ENCODE assay signal across 9 mouse cellular contexts in the genomic region with DNA sequence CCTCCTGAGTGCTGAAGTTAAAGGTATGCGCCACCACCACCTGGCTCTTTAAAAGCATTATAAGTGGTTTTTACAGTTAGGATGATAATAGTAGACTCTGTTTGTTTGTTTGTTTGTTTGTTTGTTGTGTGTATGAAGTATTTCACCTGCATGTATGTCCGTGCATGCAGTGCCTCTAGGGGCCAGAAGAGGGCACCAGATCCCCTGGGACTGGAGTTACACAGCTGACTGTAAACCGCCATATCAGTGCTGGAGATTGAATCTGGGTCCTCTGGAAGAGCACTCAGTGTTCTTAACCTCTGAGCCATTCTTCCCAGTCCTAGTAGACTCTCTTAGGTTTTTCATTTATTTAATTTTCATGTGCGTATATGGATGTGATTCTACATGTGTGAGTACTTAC. TPM values are rescaled to one million over a fixed set of nuclear protein-coding genes. Genes with fewer than 3 reads are reported as not detected.
A peak's percentile ranks its signal among the peaks of the same experiment; 100 is the strongest.
DNase-seq lines count a peak whose midpoint lies in the region; ATAC-seq and TF ChIP-seq lines count a peak whose summit lies in the region.
"Had no signal": no experiment of that assay in that cellular context is flagged by ENCODE, and none has a peak within 500 bp of the region (broad histone marks: within the 10 kb centered on the region; RNA-seq: fewer than 3 reads in every experiment).

No protein-coding gene starts in this region.

- no peaks in the 10 kb centered on the region for H3K36me3 ChIP-seq in kidney, embryonic 16.5 days (ENCODE audit: insufficient read depth, low read length)
- no peaks in the 10 kb centered on the region for H3K36me3 ChIP-seq in G1E (replicated peaks)
- H3K36me3 ChIP-seq: lung, embryonic 15.5 days had no signal

- WGBS in kidney, embryonic 16.5 days: 75% methylated on average over 4 of the region's 4 CpGs

- no peaks in the 10 kb centered on the region for H3K9me3 ChIP-seq in kidney, embryonic 16.5 days (ENCODE audit: low read length)
- no peaks in the 10 kb centered on the region for H3K9me3 ChIP-seq in G1E (replicated peaks)
- H3K9me3 ChIP-seq: lung, embryonic 15.5 days had no signal

- no peak overlapping the region for H3K9ac ChIP-seq in kidney, embryonic 16.5 days (replicated peaks; ENCODE audit: low read length)
- H3K9ac ChIP-seq: lung, embryonic 15.5 days had no signal

- H3K27me3 ChIP-seq in kidney, embryonic 16.5 days (ENCODE audit: insufficient read depth, low read length): peaks cover 3% of the 10 kb centered on the region; the same call in 1 of the 2 replicates
- peaks cover 4% of the 10 kb centered on the region; the same call in 1 of the 2 replicates for H3K27me3 ChIP-seq in G1E (ENCODE audit: insufficient read depth, low read length)
- H3K27me3 ChIP-seq: lung, embryonic 15.5 days had no signal

- no peak overlapping the region for H3K27ac ChIP-seq in kidney, embryonic 16.5 days (ENCODE audit: low read length)
- H3K27ac ChIP-seq: lung, embryonic 15.5 days had no signal

- ATAC-seq in kidney, embryonic 16.5 days (ENCODE audit: low FRiP score, low TSS enrichment): no peak
- ATAC-seq in G1E (ENCODE audit: extremely low read depth, insufficient number of reproducible peaks, low FRiP score, poor library complexity, severe bottlenecking): no peak

- TF ChIP-seq CTCF in G1E (IDR thresholded peaks at IDR 0.05; ENCODE audit: low read depth, low read length): peak; percentile 73

- H3K4me2 ChIP-seq in kidney, embryonic 16.5 days (replicated peaks; ENCODE audit: low read depth, low read length): no peak overlapping the region
- H3K4me2 ChIP-seq: lung, embryonic 15.5 days had no signal

- H3K4me1 ChIP-seq in kidney, embryonic 16.5 days (ENCODE audit: insufficient read depth, low read length): no peaks in the 10 kb centered on the region
- no peaks in the 10 kb centered on the region; the same call in 1 of the 2 replicates for H3K4me1 ChIP-seq in G1E (ENCODE audit: insufficient read depth, low read depth, low read length)
- H3K4me1 ChIP-seq: lung, embryonic 15.5 days had no signal

- peak; percentile 38 for DNase-seq in kidney, adult 18-20 months
- DNase-seq in G1E (ENCODE audit: low spot score): no peak
- peak; percentile 33 for DNase-seq in embryo, embryonic 10.5 days (ENCODE audit: low spot score)
- DNase-seq in spleen, postnatal 10 days (ENCODE audit: low spot score in 2 of 2): peak; percentile 29 to 66
- DNase-seq in heart, adult 8-10 months (ENCODE audit: low spot score): no peak
- no peak for DNase-seq in right cerebral cortex, adult 18-20 months
- no peak for DNase-seq in neural tube, embryonic 10.5 days (ENCODE audit: extremely low spot score, low spot score)

- no peak overlapping the region for H3K4me3 ChIP-seq in kidney, embryonic 16.5 days (ENCODE audit: low read length)
- H3K4me3 ChIP-seq in G1E (ENCODE audit: low read depth, low read length): no peak overlapping the region
- H3K4me3 ChIP-seq: lung, embryonic 15.5 days had no signal

RNA-seq across cellular contexts. Expression of a gene that starts 13.9 kb away (rescaled TPM):
- 7.8 and 8.3 TPM in 2 replicates for polyA plus RNA-seq in kidney, embryonic 16.5 days (2015; fragmentation: Nextera tagmentation; extraction: Ambion mirVana)
- total RNA-seq in G1E (2014; fragmentation: Nextera tagmentation) (1.1 and 1.7 TPM in 2 replicates), G1E (2017) (2.0 and 3.1 TPM in 2 replicates)
- polyA plus RNA-seq in G1E (2012): 0.25 and 0.39 TPM in 2 replicates
- 1 to 10 TPM; 1.6 to 4.1 (median 2.6) TPM for total RNA-seq in heart, adult 8-10 months (2022)

RNA-seq across cellular contexts. Expression of a gene that starts 51.6 kb away (rescaled TPM):
- 1.7 and 2.0 TPM in 2 replicates for polyA plus RNA-seq in kidney, embryonic 16.5 days (2015; fragmentation: Nextera tagmentation; extraction: Ambion mirVana)
- total RNA-seq in G1E (2014; fragmentation: Nextera tagmentation) (0.63 and 1.1 TPM in 2 replicates), G1E (2017) (9.2 and 10.6 TPM in 2 replicates)
- 1.5 and 1.7 TPM in 2 replicates for polyA plus RNA-seq in G1E (2012)
- total RNA-seq in heart, adult 8-10 months (2022): 1 to 10 TPM in 1 of 4 experiments, under 1 TPM in 3; 0.41 to 1.8 (median 0.76) TPM

Comparison
In these comparisons a context has a peak if more than half of its experiments do, and no peak if none do; other contexts are left out.
1. DNase-seq: peak in kidney, adult 18-20 months (single experiment), embryo, embryonic 10.5 days (single experiment) and spleen, postnatal 10 days (2 of 2); none in G1E (single experiment), heart, adult 8-10 months (single experiment), right cerebral cortex, adult 18-20 months (single experiment) and neural tube, embryonic 10.5 days (single experiment).